Comparison of ENCODE assay signal across 25 mouse cellular contexts in genomic region chr1:61236511-61236910, GRCm38 (mm10).
"Had no signal": no experiment of that assay in that cellular context is flagged by ENCODE, and none has a peak within 500 bp of the region (broad histone marks: within the 10 kb centered on the region; RNA-seq: fewer than 3 reads in every experiment).

No protein-coding gene starts in this region.

- H3K27ac ChIP-seq: heart, embryonic 10.5 days; heart, embryonic 13.5 days; heart, embryonic 15.5 days; hindbrain, embryonic 13.5 days; kidney, embryonic 15.5 days; kidney, postnatal 0 days; limb, embryonic 13.5 days; limb, embryonic 15.5 days; liver, embryonic 12.5 days; liver, embryonic 14.5 days had no signal

- H3K36me3 ChIP-seq: heart, embryonic 10.5 days; heart, embryonic 13.5 days; heart, embryonic 15.5 days; hindbrain, embryonic 13.5 days; kidney, embryonic 15.5 days; limb, embryonic 13.5 days; limb, embryonic 15.5 days; liver, embryonic 12.5 days had no signal

- H3K4me3 ChIP-seq: heart, embryonic 10.5 days; heart, embryonic 13.5 days; heart, embryonic 15.5 days; hindbrain, embryonic 13.5 days; kidney, embryonic 15.5 days; limb, embryonic 13.5 days; limb, embryonic 15.5 days; liver, embryonic 12.5 days had no signal

- DNase-seq: gastrocnemius, postnatal 14 days; gastrocnemius, postnatal 36 days; heart, adult 18-20 months; heart, postnatal 14 days; heart, postnatal 36 days; kidney, adult 11 months; kidney, adult 2 months; kidney, adult 9 months; kidney, postnatal 14 days; kidney, postnatal 36 days; layer of hippocampus, adult 9-11 months; layer of hippocampus, postnatal 36 days; left cerebral cortex, postnatal 4 days had no signal

- H3K9me3 ChIP-seq: heart, embryonic 10.5 days; heart, embryonic 13.5 days; heart, embryonic 15.5 days; hindbrain, embryonic 13.5 days; kidney, embryonic 15.5 days; limb, embryonic 13.5 days; limb, embryonic 15.5 days; liver, embryonic 12.5 days had no signal

- H3K9ac ChIP-seq: heart, embryonic 13.5 days; heart, embryonic 15.5 days; hindbrain, embryonic 13.5 days; kidney, embryonic 15.5 days; limb, embryonic 13.5 days; limb, embryonic 15.5 days; liver, embryonic 12.5 days; liver, embryonic 14.5 days had no signal

- H3K27me3 ChIP-seq: heart, embryonic 13.5 days; heart, embryonic 15.5 days; hindbrain, embryonic 13.5 days; kidney, embryonic 15.5 days; limb, embryonic 13.5 days; limb, embryonic 15.5 days; liver, embryonic 12.5 days had no signal

- ATAC-seq: hindbrain, embryonic 16.5 days; intestine, embryonic 16.5 days; liver, embryonic 12.5 days had no signal

- H3K4me2 ChIP-seq: heart, embryonic 13.5 days; heart, embryonic 15.5 days; hindbrain, embryonic 13.5 days; kidney, embryonic 15.5 days; limb, embryonic 13.5 days; limb, embryonic 15.5 days; liver, embryonic 12.5 days had no signal
